Mouse (Mus musculus): ENCODE measurements around the gene Gtf2a1.

DNA sequence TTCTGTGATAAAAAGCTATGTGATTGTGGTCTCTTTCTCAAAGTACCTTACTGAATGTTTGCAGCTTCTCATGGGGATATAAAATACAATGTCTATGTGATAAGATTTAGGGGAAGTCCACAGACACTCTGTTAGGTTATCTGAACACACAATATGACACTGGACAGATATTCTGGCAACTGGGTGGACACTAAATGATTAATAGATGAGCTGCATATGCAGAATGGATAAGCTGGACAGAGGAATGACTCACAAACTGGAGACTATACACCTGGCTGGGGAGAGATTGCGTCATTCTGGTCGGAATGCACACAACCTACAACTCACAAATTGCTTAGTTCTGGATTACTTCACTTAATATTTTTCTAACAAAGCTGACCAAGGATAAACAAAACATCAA, 10.6 kb downstream of the Gtf2a1 start:
- no peak for TF ChIP-seq ZMIZ1 (IDR thresholded peaks at IDR 0.05; ENCODE audit: low read depth, low read length)
- no peak for TF ChIP-seq UBTF (IDR thresholded peaks at IDR 0.05; ENCODE audit: low read depth, low read length)
- TF ChIP-seq CTCF (conservative IDR thresholded peaks at IDR 0.05 in 1 of 2, IDR thresholded peaks at IDR 0.05 in 1 of 2; ENCODE audit: low read depth in 2 of 2, low read length in 2 of 2): no peak
- TF ChIP-seq MAFK (IDR thresholded peaks at IDR 0.05; ENCODE audit: insufficient replicate concordance, low read length): no peak
- TF ChIP-seq MXI1 (IDR thresholded peaks at IDR 0.05; ENCODE audit: low read depth, low read length): no peak
- TF ChIP-seq ZKSCAN1 (IDR thresholded peaks at IDR 0.05; ENCODE audit: borderline replicate concordance, low read depth, low read length): no peak
- TF ChIP-seq POLR2A (IDR thresholded peaks at IDR 0.05; ENCODE audit: low read depth, low read length): no peak
- TF ChIP-seq ZNF384 (IDR thresholded peaks at IDR 0.05; ENCODE audit: low read depth, low read length): no peak
- TF ChIP-seq PAX5 (IDR thresholded peaks at IDR 0.05; ENCODE audit: low read length): no peak
